ENCODE assay signal across 13 mouse cellular contexts in genomic region chr9:40708448-40709140, GRCm38 (mm10). TPM values are rescaled to one million over a fixed set of nuclear protein-coding genes. Genes with fewer than 3 reads are reported as not detected.
DNase-seq lines count a peak whose midpoint lies in the region; ATAC-seq and TF ChIP-seq lines count a peak whose summit lies in the region.
"Had no signal": no experiment of that assay in that cellular context is flagged by ENCODE, and none has a peak within 500 bp of the region (broad histone marks: within the 10 kb centered on the region; RNA-seq: fewer than 3 reads in every experiment).

No protein-coding gene starts in this region.

- H3K9me3 ChIP-seq in neural tube, embryonic 11.5 days (ENCODE audit: control insufficient read depth, low read length) = no peaks in the 10 kb centered on the region
- H3K9me3 ChIP-seq in hindbrain, embryonic 16.5 days (ENCODE audit: control insufficient read depth, low read length) = no peaks in the 10 kb centered on the region
- no peaks in the 10 kb centered on the region for H3K9me3 ChIP-seq in stomach, embryonic 15.5 days
- H3K9me3 ChIP-seq: embryonic facial prominence, embryonic 15.5 days had no signal

- peaks cover 16% of the 10 kb centered on the region for H3K4me1 ChIP-seq in cerebellum, adult 2 months (ENCODE audit: control insufficient read depth, insufficient read depth, low read length)
- H3K4me1 ChIP-seq in neural tube, embryonic 11.5 days (ENCODE audit: control insufficient read depth, insufficient read depth, low read length) = peaks cover 11% of the 10 kb centered on the region
- H3K4me1 ChIP-seq in hindbrain, embryonic 16.5 days (ENCODE audit: control insufficient read depth, insufficient read depth, low read depth, low read length) = peaks cover 13% of the 10 kb centered on the region
- H3K4me1 ChIP-seq in stomach, embryonic 15.5 days = peaks cover 16% of the 10 kb centered on the region

- no peak overlapping the region for H3K9ac ChIP-seq in neural tube, embryonic 11.5 days (ENCODE audit: low read length)
- no peak overlapping the region for H3K9ac ChIP-seq in hindbrain, embryonic 16.5 days (ENCODE audit: low read depth, low read length)
- no peak overlapping the region for H3K9ac ChIP-seq in stomach, embryonic 15.5 days
- H3K9ac ChIP-seq: embryonic facial prominence, embryonic 15.5 days had no signal

- peak in 1 of 2 experiments; percentile 52 for DNase-seq in cerebellum, adult 2 months
- no peak for DNase-seq in cerebellum, postnatal 4 days (ENCODE audit: low spot score in 2 of 2)
- peak; percentile 36 for DNase-seq in neural tube, embryonic 11.5 days (ENCODE audit: low spot score)
- no peak for DNase-seq in neural tube, embryonic 10.5 days (ENCODE audit: extremely low spot score, low spot score)
- no peak for DNase-seq in adrenal gland, postnatal 25 days
- no peak for DNase-seq in left cerebral cortex, adult 11 months (ENCODE audit: low spot score)
- DNase-seq: kidney, adult 2 months; lung, postnatal 10 days had no signal

- TF ChIP-seq CTCF in cerebellum, adult 2 months (IDR thresholded peaks at IDR 0.05; ENCODE audit: borderline replicate concordance, insufficient read depth, low read depth, low read length) = no peak

- peak; percentile 53; the same call in 1 of the 2 replicates for ATAC-seq in neural tube, embryonic 11.5 days (ENCODE audit: insufficient read depth, low FRiP score, low TSS enrichment)
- peak; percentile 53 for ATAC-seq in hindbrain, embryonic 16.5 days
- no peak for ATAC-seq in stomach, embryonic 15.5 days (ENCODE audit: insufficient read depth, low FRiP score, low read depth)

- 0 out of 2 replicates have a peak overlapping the region, but pooled peaks have one; percentile 44 for H3K27ac ChIP-seq in cerebellum, adult 2 months (ENCODE audit: insufficient read depth, low read length)
- no peak overlapping the region for H3K27ac ChIP-seq in neural tube, embryonic 11.5 days (ENCODE audit: low read depth, low read length)
- peak overlapping the region; percentile 6; the same call in 1 of the 2 replicates for H3K27ac ChIP-seq in hindbrain, embryonic 16.5 days (ENCODE audit: low read depth, low read length)
- H3K27ac ChIP-seq in stomach, embryonic 15.5 days = 0 out of 2 replicates have a peak overlapping the region, but pooled peaks have one; percentile 19
- H3K27ac ChIP-seq: embryonic facial prominence, embryonic 15.5 days had no signal

- H3K4me2 ChIP-seq in neural tube, embryonic 11.5 days (ENCODE audit: low read depth) = no peak overlapping the region
- H3K4me2 ChIP-seq in hindbrain, embryonic 16.5 days (ENCODE audit: low read length) = no peak overlapping the region
- H3K4me2 ChIP-seq in stomach, embryonic 15.5 days = no peak overlapping the region
- H3K4me2 ChIP-seq: embryonic facial prominence, embryonic 15.5 days; heart, embryonic 11.5 days had no signal

- no peaks in the 10 kb centered on the region for H3K36me3 ChIP-seq in neural tube, embryonic 11.5 days (ENCODE audit: control insufficient read depth, insufficient read depth, low read length)
- H3K36me3 ChIP-seq in hindbrain, embryonic 16.5 days (ENCODE audit: control insufficient read depth, insufficient read depth, low read length) = no peaks in the 10 kb centered on the region
- no peaks in the 10 kb centered on the region for H3K36me3 ChIP-seq in stomach, embryonic 15.5 days
- H3K36me3 ChIP-seq: embryonic facial prominence, embryonic 15.5 days had no signal

- H3K27me3 ChIP-seq in cerebellum, adult 2 months (ENCODE audit: control insufficient read depth, insufficient read depth, low read length) = no peaks in the 10 kb centered on the region
- no peaks in the 10 kb centered on the region for H3K27me3 ChIP-seq in neural tube, embryonic 11.5 days (ENCODE audit: control insufficient read depth, insufficient read depth, low read length)
- H3K27me3 ChIP-seq in hindbrain, embryonic 16.5 days (replicated peaks; ENCODE audit: control insufficient read depth, insufficient read depth, low read length) = no peaks in the 10 kb centered on the region
- H3K27me3 ChIP-seq in stomach, embryonic 15.5 days (replicated peaks) = no peaks in the 10 kb centered on the region
- H3K27me3 ChIP-seq: embryonic facial prominence, embryonic 15.5 days had no signal

- no peak for TF ChIP-seq POLR2A in cerebellum, adult 2 months (IDR thresholded peaks at IDR 0.05; ENCODE audit: borderline replicate concordance, insufficient read depth, low read length)

- no peak overlapping the region for H3K4me3 ChIP-seq in cerebellum, adult 2 months (replicated peaks; ENCODE audit: insufficient read depth, low read depth, low read length)
- H3K4me3 ChIP-seq in neural tube, embryonic 11.5 days (ENCODE audit: low read depth, low read length) = no peak overlapping the region
- H3K4me3 ChIP-seq in hindbrain, embryonic 16.5 days (ENCODE audit: low read length) = no peak overlapping the region
- H3K4me3 ChIP-seq in stomach, embryonic 15.5 days (replicated peaks) = no peak overlapping the region
- H3K4me3 ChIP-seq: embryonic facial prominence, embryonic 15.5 days had no signal

- 36% methylated on average over 12 of the region's 12 CpGs for WGBS in cerebellum, adult 2 months
- 53% methylated on average over 12 of the region's 12 CpGs for WGBS in neural tube, embryonic 11.5 days
- 14% methylated on average over 12 of the region's 12 CpGs for WGBS in hindbrain, embryonic 16.5 days
- WGBS in stomach, embryonic 15.5 days = 60% methylated on average over 12 of the region's 12 CpGs

RNA-seq across cellular contexts. Expression of gene Clmp, which starts 22.8 kb away (rescaled TPM):
- polyA plus RNA-seq in cerebellum, adult 2 months (2012; rRNA removed) = 21.7 and 21.8 TPM in 2 replicates
- 46.9 and 47.1 TPM in 2 replicates for polyA plus RNA-seq in neural tube, embryonic 11.5 days (2014; fragmentation: Nextera tagmentation; extraction: Ambion mirVana)
- 49.1 and 54.2 TPM in 2 replicates for polyA plus RNA-seq in hindbrain, embryonic 16.5 days (2015; fragmentation: Nextera tagmentation; extraction: Ambion mirVana)
- polyA plus RNA-seq in stomach, embryonic 15.5 days (2015; fragmentation: Nextera tagmentation; extraction: Ambion mirVana) = 27.2 and 29.2 TPM in 2 replicates
- total RNA-seq in adrenal gland, postnatal 25 days (2021) = 2.8 and 5.9 TPM in 2 replicates

RNA-seq across cellular contexts. Expression of gene Gm21915, which starts 38.2 kb away (rescaled TPM):
- polyA plus RNA-seq in cerebellum, adult 2 months (2012; rRNA removed) = not detected in 2 replicates
- not detected in 2 replicates for polyA plus RNA-seq in neural tube, embryonic 11.5 days (2014; fragmentation: Nextera tagmentation; extraction: Ambion mirVana)
- polyA plus RNA-seq in hindbrain, embryonic 16.5 days (2015; fragmentation: Nextera tagmentation; extraction: Ambion mirVana) = not detected in 2 replicates
- not detected in 2 replicates for polyA plus RNA-seq in stomach, embryonic 15.5 days (2015; fragmentation: Nextera tagmentation; extraction: Ambion mirVana)
- not detected in 2 replicates for total RNA-seq in adrenal gland, postnatal 25 days (2021)
- polyA plus RNA-seq: embryonic facial prominence, embryonic 15.5 days; heart, embryonic 11.5 days; kidney, adult 2 months; limb, embryonic 11.5 days had no signal
